Mouse (Mus musculus): ENCODE results near the gene 4930415O20Rik. TPM values are rescaled to one million over a fixed set of nuclear protein-coding genes. Genes with fewer than 3 reads are reported as not detected.
A peak's percentile ranks its signal among the peaks of the same experiment; 100 is the strongest.

4930415O20Rik gene
- polyA plus RNA-seq, 1 experiment from 2014 or later = not detected

DNA sequence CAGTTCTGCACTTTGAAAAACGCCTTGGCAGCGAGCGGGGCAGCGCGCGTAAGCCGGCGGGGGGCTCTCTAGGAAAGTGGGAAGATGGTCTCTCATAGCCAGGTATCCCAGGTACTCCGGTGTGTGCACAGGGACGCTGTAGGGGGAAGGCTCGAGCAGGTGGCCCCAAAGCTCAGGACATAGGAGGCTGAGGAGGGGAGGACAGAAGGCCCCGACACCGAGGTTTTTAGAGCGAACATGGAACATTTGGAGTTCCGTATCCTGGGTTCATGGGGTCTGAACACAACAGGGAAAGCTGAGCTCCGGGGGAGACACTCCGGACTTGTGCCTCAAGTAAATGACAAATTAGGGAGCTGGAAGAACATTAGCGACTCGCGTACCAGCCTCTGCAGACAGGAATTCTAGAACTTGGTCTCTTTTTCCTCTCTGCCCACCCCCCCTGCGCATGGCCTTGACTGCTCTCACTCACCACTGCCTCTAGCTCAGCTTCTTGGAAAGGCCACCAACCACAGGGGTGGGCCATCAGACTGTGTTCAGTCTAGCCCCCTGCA lies 64.6 kb downstream of the 4930415O20Rik start:
- Histone ChIP-seq H3K9me3 (ENCODE audit: low read depth, low read length) (no peaks in the 10 kb centered on the region), H3K36me3 (ENCODE audit: insufficient read depth) (peaks cover 11% of the 10 kb centered on the region; the same call in 1 of the 2 replicates), H3K4me3 (ENCODE audit: low read depth, low read length) (peak overlapping the region; percentile 74), H3K9ac (peak overlapping the region; percentile 74), H3K27me3 (ENCODE audit: insufficient read depth, low read length) (peaks cover 30% of the 10 kb centered on the region), H3K27ac (ENCODE audit: low read depth) (peak overlapping the region; percentile 65; the same call in 1 of the 2 replicates), H3K4me1 (ENCODE audit: insufficient read depth) (peaks cover 13% of the 10 kb centered on the region), H3K4me2 (peak overlapping the region; percentile 99)
- DNase-seq = peak; percentile 26
- 2% methylated on average over 21 of the region's 21 CpGs for WGBS
- no peak; the same call in 1 of the 2 replicates for TF ChIP-seq CTCF (IDR thresholded peaks at IDR 0.05; ENCODE audit: low read depth)
- no peak for ATAC-seq (ENCODE audit: insufficient read depth)

DNA sequence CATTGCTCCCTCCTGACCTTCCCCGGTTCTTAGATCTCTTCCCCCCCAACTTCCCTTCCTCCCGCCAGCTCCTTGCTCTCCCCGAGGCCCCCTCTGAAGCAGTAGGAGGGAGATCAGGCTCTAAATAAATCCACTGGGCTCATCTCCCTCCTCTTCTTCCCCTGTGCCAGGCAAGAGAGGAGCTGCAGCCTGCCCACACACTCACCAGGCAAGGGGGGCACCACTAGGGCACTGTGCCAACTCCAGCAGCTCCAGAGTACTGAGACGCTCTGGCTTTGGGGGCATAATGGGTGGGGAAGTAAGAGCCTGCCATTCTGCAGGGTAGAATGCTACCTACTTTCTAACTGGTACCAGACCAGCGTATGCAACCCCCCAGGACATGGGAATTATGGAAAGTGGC lies 65.7 kb downstream of the 4930415O20Rik start:
- H3K4me2 ChIP-seq = peak overlapping the region; percentile 99
- H3K4me3 ChIP-seq (ENCODE audit: low read depth, low read length) = no peak overlapping the region
- H3K27ac ChIP-seq (ENCODE audit: low read depth) = no peak overlapping the region
- WGBS = 53% methylated on average over 5 of the region's 5 CpGs
- peaks cover 30% of the 10 kb centered on the region for H3K27me3 ChIP-seq (ENCODE audit: insufficient read depth, low read length)
- H3K9ac ChIP-seq = no peak overlapping the region
- no peaks in the 10 kb centered on the region for H3K9me3 ChIP-seq (ENCODE audit: low read depth, low read length)
- peaks cover 20% of the 10 kb centered on the region; the same call in 1 of the 2 replicates for H3K36me3 ChIP-seq (ENCODE audit: insufficient read depth)
- no peak for DNase-seq
- TF ChIP-seq CTCF (IDR thresholded peaks at IDR 0.05; ENCODE audit: low read depth) = no peak
- peaks cover 11% of the 10 kb centered on the region for H3K4me1 ChIP-seq (ENCODE audit: insufficient read depth)
- ATAC-seq (ENCODE audit: insufficient read depth) = no peak

- ATAC-seq (ENCODE audit: insufficient read depth) (no peak), DNase-seq (no peak)
- H3K4me3 ChIP-seq (ENCODE audit: low read depth, low read length) = no peak overlapping the region
- no peak overlapping the region for H3K4me2 ChIP-seq
- H3K27me3 ChIP-seq (ENCODE audit: insufficient read depth, low read length) = peaks cover 30% of the 10 kb centered on the region
- H3K27ac ChIP-seq (ENCODE audit: low read depth) = no peak overlapping the region
- peaks cover 24% of the 10 kb centered on the region; the same call in 1 of the 2 replicates for H3K36me3 ChIP-seq (ENCODE audit: insufficient read depth)
- peaks cover 9% of the 10 kb centered on the region; the same call in 1 of the 2 replicates for H3K4me1 ChIP-seq (ENCODE audit: insufficient read depth)
- no peak overlapping the region for H3K9ac ChIP-seq
- TF ChIP-seq CTCF (IDR thresholded peaks at IDR 0.05; ENCODE audit: low read depth) = no peak
- WGBS = 56% methylated on average over 3 of the region's 3 CpGs
- H3K9me3 ChIP-seq (ENCODE audit: low read depth, low read length) = no peaks in the 10 kb centered on the region
Observed at GRCm38 (mm10) chr15:98637155-98637554, 66.4 kb downstream of the 4930415O20Rik start.

Other genes with a start within 250 kb of the 4930415O20Rik start
- gene Olfr284, start 230.0 kb upstream of the 4930415O20Rik start, polyA plus RNA-seq (2014; fragmentation: Nextera tagmentation; extraction: Ambion mirVana) = not detected in 2 replicates
- gene Olfr283, start 190.1 kb upstream of the 4930415O20Rik start, polyA plus RNA-seq (2014; fragmentation: Nextera tagmentation; extraction: Ambion mirVana) = not detected in 2 replicates
- not detected in 2 replicates for gene Olfr282, start 139.8 kb upstream of the 4930415O20Rik start, polyA plus RNA-seq (2014; fragmentation: Nextera tagmentation; extraction: Ambion mirVana)
- gene Olfr281, start 118.4 kb upstream of the 4930415O20Rik start, polyA plus RNA-seq (2014; fragmentation: Nextera tagmentation; extraction: Ambion mirVana) = not detected in 2 replicates
- not detected in 2 replicates for gene OR5BS1P, start 101.1 kb upstream of the 4930415O20Rik start, polyA plus RNA-seq (2014; fragmentation: Nextera tagmentation; extraction: Ambion mirVana)
- gene Lalba, start 88.3 kb upstream of the 4930415O20Rik start, polyA plus RNA-seq (2014; fragmentation: Nextera tagmentation; extraction: Ambion mirVana) = 0.50 and 0.68 TPM in 2 replicates
- gene Olfr279, start 78.6 kb upstream of the 4930415O20Rik start, polyA plus RNA-seq (2014; fragmentation: Nextera tagmentation; extraction: Ambion mirVana) = not detected in 2 replicates
- 113 and 121 TPM in 2 replicates for gene Kansl2, start 36.7 kb upstream of the 4930415O20Rik start, polyA plus RNA-seq (2014; fragmentation: Nextera tagmentation; extraction: Ambion mirVana)
- gene Ccnt1, start 81 bp upstream of the 4930415O20Rik start, polyA plus RNA-seq (2014; fragmentation: Nextera tagmentation; extraction: Ambion mirVana) = 57.7 and 58.5 TPM in 2 replicates
- gene Adcy6, start 39.1 kb downstream of the 4930415O20Rik start, polyA plus RNA-seq (2014; fragmentation: Nextera tagmentation; extraction: Ambion mirVana) = 20.5 and 21.8 TPM in 2 replicates
- 24.6 and 28.9 TPM in 2 replicates for gene Cacnb3, start 59.8 kb downstream of the 4930415O20Rik start, polyA plus RNA-seq (2014; fragmentation: Nextera tagmentation; extraction: Ambion mirVana)
- 27.2 and 28.7 TPM in 2 replicates for gene Ddx23, start 91.9 kb downstream of the 4930415O20Rik start, polyA plus RNA-seq (2014; fragmentation: Nextera tagmentation; extraction: Ambion mirVana)
- 0.57 and 0.67 TPM in 2 replicates for gene Rnd1, start 106.5 kb downstream of the 4930415O20Rik start, polyA plus RNA-seq (2014; fragmentation: Nextera tagmentation; extraction: Ambion mirVana)
- 0.28 and 1.1 TPM in 2 replicates for gene Ccdc65, start 137.2 kb downstream of the 4930415O20Rik start, polyA plus RNA-seq (2014; fragmentation: Nextera tagmentation; extraction: Ambion mirVana)
- gene Fkbp11, start 157.2 kb downstream of the 4930415O20Rik start, polyA plus RNA-seq (2014; fragmentation: Nextera tagmentation; extraction: Ambion mirVana) = 29.7 and 32.9 TPM in 2 replicates
- gene Arf3, start 192.2 kb downstream of the 4930415O20Rik start, polyA plus RNA-seq (2014; fragmentation: Nextera tagmentation; extraction: Ambion mirVana) = 35.4 and 42.5 TPM in 2 replicates
- 0.11 TPM in 1 of 2 replicates, not detected in the other for gene Wnt10b, start 207.1 kb downstream of the 4930415O20Rik start, polyA plus RNA-seq (2014; fragmentation: Nextera tagmentation; extraction: Ambion mirVana)
- gene Wnt1, start 218.9 kb downstream of the 4930415O20Rik start, polyA plus RNA-seq (2014; fragmentation: Nextera tagmentation; extraction: Ambion mirVana) = not detected in 2 replicates
- 0.04 and 0.12 TPM in 2 replicates for gene Ddn, start 238.5 kb downstream of the 4930415O20Rik start, polyA plus RNA-seq (2014; fragmentation: Nextera tagmentation; extraction: Ambion mirVana)